Mouse (Mus musculus): ENCODE measurements around the gene Cdh4.

GRCm38 (mm10) chr2:179569171-179569570 lies 126.9 kb downstream of the Cdh4 start:
- TF ChIP-seq GATA1 (IDR thresholded peaks at IDR 0.05; ENCODE audit: borderline replicate concordance, low read length) (no peak), FLI1 (IDR thresholded peaks at IDR 0.05; ENCODE audit: low read length) (no peak)
